Mouse (Mus musculus): Measurements from ENCODE around the gene Srgap3. TPM values are rescaled to one million over a fixed set of nuclear protein-coding genes. Genes with fewer than 3 reads are reported as not detected.
A peak's percentile ranks its signal among the peaks of the same experiment; 100 is the strongest.

Gene Srgap3
- polyA plus RNA-seq, 1 experiment from 2014 or later, result 31.4 TPM

DNA sequence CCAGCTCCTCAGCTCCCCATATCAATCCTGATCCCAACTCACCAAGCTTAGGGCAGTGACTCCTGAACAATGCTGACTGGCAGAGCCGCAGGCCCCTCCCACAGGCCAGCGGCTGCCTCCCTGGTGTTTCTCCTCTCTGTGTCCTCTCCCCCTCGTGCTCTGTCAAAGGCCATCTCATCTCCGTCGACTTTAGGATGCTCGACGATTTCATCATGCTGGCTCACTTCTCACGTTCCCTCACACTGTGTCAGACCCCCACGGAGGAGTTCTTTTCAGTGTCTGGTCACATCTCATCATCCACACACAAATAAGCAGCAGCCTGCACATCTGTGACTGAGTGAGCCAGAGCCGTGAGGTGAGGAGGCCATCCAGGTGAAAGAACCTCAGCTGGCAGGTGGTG is 158.4 kb downstream of the Srgap3 start:
- H3K27ac ChIP-seq (ENCODE audit: low read depth, low read length), result no peak overlapping the region
- no peak overlapping the region for H3K4me2 ChIP-seq (ENCODE audit: low read length)
- no peaks in the 10 kb centered on the region for H3K27me3 ChIP-seq (replicated peaks; ENCODE audit: control insufficient read depth, insufficient read depth, low read length)
- peaks cover 3% of the 10 kb centered on the region; the same call in 1 of the 2 replicates for H3K4me1 ChIP-seq (ENCODE audit: control insufficient read depth, insufficient read depth, low read length)
- no peak for DNase-seq (ENCODE audit: low spot score)
- ATAC-seq, result peak; percentile 32; the same call in 1 of the 2 replicates
- 0 out of 2 replicates have a peak, but pooled peaks cover 2% of the 10 kb centered on the region for H3K9me3 ChIP-seq (replicated peaks; ENCODE audit: control insufficient read depth, low read length)
- 30% methylated on average over 10 of the region's 10 CpGs for WGBS
- H3K36me3 ChIP-seq (ENCODE audit: control insufficient read depth, insufficient read depth, low read length), result peaks cover 5% of the 10 kb centered on the region
- H3K9ac ChIP-seq (ENCODE audit: low read length), result no peak overlapping the region
- H3K4me3 ChIP-seq (ENCODE audit: low read depth, low read length), result no peak overlapping the region

DNA sequence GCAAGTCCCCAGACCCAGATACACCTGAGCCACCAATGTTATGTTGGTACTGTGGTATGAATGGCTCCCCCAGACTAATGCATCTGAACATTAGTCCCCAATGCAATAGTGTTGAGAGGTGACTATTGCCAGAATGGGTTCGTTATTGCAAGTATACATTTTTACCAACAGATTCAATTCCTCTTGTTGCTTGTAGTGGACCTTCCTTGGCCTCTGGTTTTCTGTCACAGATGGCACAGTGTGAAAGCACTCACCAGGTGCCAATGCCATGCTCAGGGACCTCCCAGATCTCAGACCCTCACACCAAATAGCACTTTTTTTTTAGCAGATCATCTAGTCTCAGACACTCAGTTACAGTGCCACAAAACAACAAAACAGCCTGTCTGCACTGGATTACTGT is 158.9 kb downstream of the Srgap3 start:
- H3K4me2 ChIP-seq (ENCODE audit: low read length), result no peak overlapping the region
- 84% methylated on average over 1 of the region's 1 CpGs for WGBS
- no peak for DNase-seq (ENCODE audit: low spot score)
- no peaks in the 10 kb centered on the region for H3K27me3 ChIP-seq (replicated peaks; ENCODE audit: control insufficient read depth, insufficient read depth, low read length)
- ATAC-seq, result 0 out of 2 replicates have a peak, but pooled peaks have one; percentile 10
- H3K9ac ChIP-seq (ENCODE audit: low read length), result no peak overlapping the region
- 0 out of 2 replicates have a peak, but pooled peaks cover 2% of the 10 kb centered on the region for H3K9me3 ChIP-seq (replicated peaks; ENCODE audit: control insufficient read depth, low read length)
- H3K4me3 ChIP-seq (ENCODE audit: low read depth, low read length), result no peak overlapping the region
- H3K36me3 ChIP-seq (ENCODE audit: control insufficient read depth, insufficient read depth, low read length), result peaks cover 3% of the 10 kb centered on the region
- H3K4me1 ChIP-seq (ENCODE audit: control insufficient read depth, insufficient read depth, low read length), result peaks cover 3% of the 10 kb centered on the region; the same call in 1 of the 2 replicates
- H3K27ac ChIP-seq (ENCODE audit: low read depth, low read length), result no peak overlapping the region

DNA sequence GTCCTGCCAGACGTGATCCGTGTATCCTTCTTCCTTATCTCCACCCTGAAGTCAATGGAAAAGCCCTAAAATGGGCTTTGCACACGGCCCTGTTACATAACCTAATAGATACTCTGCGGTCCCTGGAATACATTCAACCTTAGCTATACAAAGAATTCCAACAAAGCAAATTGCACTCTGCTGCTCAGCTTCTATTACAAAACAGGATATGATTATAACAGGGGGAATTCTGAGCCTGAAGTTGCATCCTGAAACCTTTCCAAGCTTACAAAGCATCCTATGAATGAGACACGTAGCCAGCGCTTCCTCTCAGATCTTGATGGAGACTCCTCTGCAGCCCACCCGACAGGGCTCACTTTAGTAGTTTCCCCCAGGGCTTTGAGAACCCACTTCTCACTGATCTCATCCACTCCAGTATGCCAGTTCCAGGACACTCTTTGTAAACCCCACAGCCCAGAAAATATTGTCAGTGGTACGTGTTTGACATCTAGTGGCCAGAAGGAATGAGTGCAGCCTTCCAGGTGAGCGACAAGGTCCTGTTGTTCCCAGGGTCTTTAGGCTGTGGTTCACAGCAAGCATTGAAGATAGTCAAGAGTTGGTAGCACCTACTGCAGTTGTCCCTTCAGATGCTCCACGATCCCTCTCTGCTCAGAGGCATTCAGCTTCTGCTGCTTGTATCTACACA is 165.5 kb downstream of the Srgap3 start:
- ATAC-seq, result no peak
- Histone ChIP-seq H3K4me2 (ENCODE audit: low read length) (no peak overlapping the region), H3K4me1 (ENCODE audit: control insufficient read depth, insufficient read depth, low read length) (no peaks in the 10 kb centered on the region), H3K27me3 (replicated peaks; ENCODE audit: control insufficient read depth, insufficient read depth, low read length) (no peaks in the 10 kb centered on the region), H3K9ac (ENCODE audit: low read length) (no peak overlapping the region), H3K9me3 (replicated peaks; ENCODE audit: control insufficient read depth, low read length) (0 out of 2 replicates have a peak, but pooled peaks cover 4% of the 10 kb centered on the region), H3K4me3 (ENCODE audit: low read depth, low read length) (no peak overlapping the region), H3K27ac (ENCODE audit: low read depth, low read length) (no peak overlapping the region), H3K36me3 (ENCODE audit: control insufficient read depth, insufficient read depth, low read length) (peaks cover 30% of the 10 kb centered on the region)
- DNase-seq (ENCODE audit: low spot score), result no peak
- WGBS, result 87% methylated on average over 10 of the region's 10 CpGs

DNA sequence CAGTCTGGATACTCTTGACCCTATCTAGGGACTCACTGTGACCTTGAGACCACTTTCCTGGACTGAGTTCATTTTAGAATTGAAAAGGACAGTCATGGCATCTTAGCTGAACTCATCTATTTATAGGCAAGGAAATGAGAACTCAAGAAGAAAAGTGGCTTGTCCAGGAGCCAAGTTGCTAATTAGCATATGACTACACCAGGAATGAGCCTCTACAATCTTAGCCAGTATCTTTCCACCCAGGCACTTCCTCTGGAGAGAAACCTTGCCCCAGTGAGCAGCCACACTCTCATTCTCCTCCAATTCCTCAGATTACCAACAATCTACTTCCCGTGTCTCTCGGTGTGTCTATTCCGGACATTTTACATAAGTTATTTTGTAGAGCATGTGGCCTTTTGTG is 168.9 kb downstream of the Srgap3 start:
- no peak overlapping the region for H3K4me3 ChIP-seq (ENCODE audit: low read depth, low read length)
- no peaks in the 10 kb centered on the region for H3K27me3 ChIP-seq (replicated peaks; ENCODE audit: control insufficient read depth, insufficient read depth, low read length)
- H3K36me3 ChIP-seq (ENCODE audit: control insufficient read depth, insufficient read depth, low read length), result peaks cover 64% of the 10 kb centered on the region
- no peak overlapping the region for H3K27ac ChIP-seq (ENCODE audit: low read depth, low read length)
- no peak overlapping the region for H3K9ac ChIP-seq (ENCODE audit: low read length)
- ATAC-seq (no peak), DNase-seq (ENCODE audit: low spot score) (peak; percentile 30)
- H3K4me1 ChIP-seq (ENCODE audit: control insufficient read depth, insufficient read depth, low read length), result no peaks in the 10 kb centered on the region
- H3K4me2 ChIP-seq (ENCODE audit: low read length), result no peak overlapping the region
- H3K9me3 ChIP-seq (replicated peaks; ENCODE audit: control insufficient read depth, low read length), result 0 out of 2 replicates have a peak, but pooled peaks cover 2% of the 10 kb centered on the region
- 91% methylated on average over 3 of the region's 3 CpGs for WGBS

DNA sequence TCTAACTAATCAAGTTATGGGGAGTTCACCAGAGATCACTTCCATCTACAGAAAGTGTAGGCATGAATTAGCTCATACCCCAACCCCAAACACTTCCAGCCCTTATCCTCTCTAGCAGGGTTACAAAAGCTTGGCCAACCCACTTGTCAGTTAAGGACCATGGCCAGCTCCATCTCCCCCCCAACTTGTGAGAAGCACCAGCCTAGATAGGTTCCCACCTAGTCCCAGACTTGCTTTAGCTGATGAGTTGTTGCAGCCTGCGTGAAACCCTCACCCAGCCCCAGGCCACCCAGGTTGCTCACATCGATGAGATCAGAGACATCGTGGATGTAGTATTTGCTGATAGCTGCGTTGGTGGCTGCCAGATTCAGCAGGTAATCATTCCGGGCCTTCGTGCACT is 170.3 kb downstream of the Srgap3 start:
- ATAC-seq, result no peak
- no peak overlapping the region for H3K9ac ChIP-seq (ENCODE audit: low read length)
- H3K27ac ChIP-seq (ENCODE audit: low read depth, low read length), result no peak overlapping the region
- H3K27me3 ChIP-seq (replicated peaks; ENCODE audit: control insufficient read depth, insufficient read depth, low read length), result no peaks in the 10 kb centered on the region
- no peak for DNase-seq (ENCODE audit: low spot score)
- H3K9me3 ChIP-seq (replicated peaks; ENCODE audit: control insufficient read depth, low read length), result 0 out of 2 replicates have a peak, but pooled peaks cover 2% of the 10 kb centered on the region
- H3K4me1 ChIP-seq (ENCODE audit: control insufficient read depth, insufficient read depth, low read length), result no peaks in the 10 kb centered on the region
- H3K4me3 ChIP-seq (ENCODE audit: low read depth, low read length), result no peak overlapping the region
- WGBS, result 95% methylated on average over 6 of the region's 6 CpGs
- H3K4me2 ChIP-seq (ENCODE audit: low read length), result no peak overlapping the region
- H3K36me3 ChIP-seq (ENCODE audit: control insufficient read depth, insufficient read depth, low read length), result peaks cover 74% of the 10 kb centered on the region

DNA sequence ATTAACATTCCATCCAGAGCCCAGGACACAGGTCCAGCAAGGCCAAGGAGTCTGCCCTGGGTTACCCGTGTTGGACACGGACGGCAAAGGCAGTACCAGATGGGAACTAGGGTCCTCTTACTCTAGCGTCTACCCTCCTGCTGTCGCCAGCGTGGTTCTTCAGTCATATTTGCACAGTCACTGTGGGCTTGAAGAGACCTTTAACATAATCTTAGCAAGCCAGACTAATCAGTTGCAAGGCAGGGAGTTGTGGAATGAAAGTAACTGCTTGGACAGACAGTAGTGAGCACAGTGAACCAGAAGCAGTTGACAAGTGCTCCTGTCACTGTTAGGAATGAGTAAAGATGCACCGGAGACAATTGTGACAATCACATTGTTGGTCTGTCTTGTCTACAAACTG is 173.3 kb downstream of the Srgap3 start:
- Histone ChIP-seq H3K27ac (ENCODE audit: low read depth, low read length) (no peak overlapping the region), H3K4me3 (ENCODE audit: low read depth, low read length) (no peak overlapping the region)
- ATAC-seq, result no peak

DNA sequence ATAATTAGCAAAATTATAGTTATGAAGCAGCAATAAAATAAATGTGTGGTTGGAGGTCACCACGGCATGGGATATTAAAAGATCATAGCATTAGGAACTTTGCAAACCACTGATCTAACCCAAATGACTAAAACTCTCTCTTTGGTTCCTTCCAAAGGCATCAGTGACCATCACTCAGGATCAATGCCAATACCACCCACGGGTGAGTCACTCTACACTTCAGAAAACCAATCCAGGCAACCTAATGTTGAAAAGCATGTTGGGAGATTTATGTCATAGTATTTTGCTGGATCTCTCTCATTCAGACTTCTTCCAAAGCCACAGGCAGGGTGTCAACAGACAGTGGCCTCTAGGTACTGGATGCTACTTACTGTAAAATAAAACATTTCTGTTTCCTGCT is 176.1 kb downstream of the Srgap3 start:
- H3K9ac ChIP-seq (ENCODE audit: low read length), result no peak overlapping the region
- H3K27ac ChIP-seq (ENCODE audit: low read depth, low read length), result no peak overlapping the region
- H3K36me3 ChIP-seq (ENCODE audit: control insufficient read depth, insufficient read depth, low read length), result peaks cover 90% of the 10 kb centered on the region
- H3K27me3 ChIP-seq (replicated peaks; ENCODE audit: control insufficient read depth, insufficient read depth, low read length), result no peaks in the 10 kb centered on the region
- no peaks in the 10 kb centered on the region for H3K4me1 ChIP-seq (ENCODE audit: control insufficient read depth, insufficient read depth, low read length)
- 89% methylated on average over 2 of the region's 2 CpGs for WGBS
- no peak overlapping the region for H3K4me3 ChIP-seq (ENCODE audit: low read depth, low read length)
- no peak overlapping the region for H3K4me2 ChIP-seq (ENCODE audit: low read length)
- DNase-seq (ENCODE audit: low spot score) (no peak), ATAC-seq (no peak)
- H3K9me3 ChIP-seq (replicated peaks; ENCODE audit: control insufficient read depth, low read length), result no peaks in the 10 kb centered on the region

More for the DNA sequence above, 173.3 kb downstream of the Srgap3 start:
- Histone ChIP-seq H3K4me1 (ENCODE audit: control insufficient read depth, insufficient read depth, low read length) (no peaks in the 10 kb centered on the region), H3K4me2 (ENCODE audit: low read length) (no peak overlapping the region), H3K36me3 (ENCODE audit: control insufficient read depth, insufficient read depth, low read length) (peaks cover 82% of the 10 kb centered on the region), H3K9ac (ENCODE audit: low read length) (no peak overlapping the region), H3K9me3 (replicated peaks; ENCODE audit: control insufficient read depth, low read length) (no peaks in the 10 kb centered on the region), H3K27me3 (replicated peaks; ENCODE audit: control insufficient read depth, insufficient read depth, low read length) (no peaks in the 10 kb centered on the region)
- DNase-seq (ENCODE audit: low spot score), result no peak
- WGBS, result 94% methylated on average over 7 of the region's 7 CpGs

DNA sequence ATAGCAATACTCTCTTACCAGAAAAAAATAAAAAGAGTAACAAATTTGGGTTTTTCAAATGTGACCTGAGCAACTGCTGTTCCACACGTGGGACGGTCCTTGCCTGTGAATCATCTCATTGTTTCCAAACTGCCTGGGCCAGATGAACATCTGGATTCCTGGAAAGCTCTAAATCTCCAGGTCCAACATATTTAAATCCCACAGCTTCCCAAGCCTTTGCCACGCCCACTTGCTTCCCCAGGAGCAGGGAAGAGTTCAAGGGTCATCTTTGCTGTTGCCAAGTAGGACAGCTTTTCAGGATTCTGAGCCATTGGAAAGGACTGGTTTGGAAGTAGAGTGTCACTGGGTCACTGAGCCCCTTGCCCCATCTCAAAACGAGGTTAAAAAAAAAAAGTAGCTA is 188.5 kb downstream of the Srgap3 start:
- no peak overlapping the region for H3K4me3 ChIP-seq (ENCODE audit: low read depth, low read length)
- H3K9me3 ChIP-seq (replicated peaks; ENCODE audit: control insufficient read depth, low read length), result no peaks in the 10 kb centered on the region
- DNase-seq (ENCODE audit: low spot score) (no peak), ATAC-seq (no peak)
- H3K4me2 ChIP-seq (ENCODE audit: low read length), result no peak overlapping the region
- H3K9ac ChIP-seq (ENCODE audit: low read length), result no peak overlapping the region
- H3K27me3 ChIP-seq (replicated peaks; ENCODE audit: control insufficient read depth, insufficient read depth, low read length), result no peaks in the 10 kb centered on the region
- H3K36me3 ChIP-seq (ENCODE audit: control insufficient read depth, insufficient read depth, low read length), result peaks cover 76% of the 10 kb centered on the region
- H3K4me1 ChIP-seq (ENCODE audit: control insufficient read depth, insufficient read depth, low read length), result no peaks in the 10 kb centered on the region
- H3K27ac ChIP-seq (ENCODE audit: low read depth, low read length), result no peak overlapping the region
- WGBS, result 73% methylated on average over 4 of the region's 4 CpGs

DNA sequence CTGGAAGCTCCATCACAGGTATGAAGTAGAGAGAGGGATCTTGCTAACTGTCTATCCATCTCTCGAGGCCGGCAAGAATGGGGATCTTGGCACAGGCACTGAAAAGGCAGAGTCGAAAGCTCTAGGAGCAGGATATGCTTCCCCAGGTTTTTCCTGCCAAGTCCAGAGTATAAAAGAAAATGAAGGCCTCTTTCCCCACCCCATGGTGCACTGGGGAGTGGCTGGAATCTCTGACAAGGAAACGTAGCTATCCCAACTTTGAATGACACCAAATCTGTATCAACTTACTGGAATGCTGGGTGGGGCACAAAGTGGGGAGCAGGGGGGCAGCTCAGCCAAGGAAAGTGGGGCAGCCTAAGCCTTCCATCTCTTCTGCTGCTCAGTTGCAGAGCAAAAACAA is 190.2 kb downstream of the Srgap3 start:
- Histone ChIP-seq H3K4me3 (ENCODE audit: low read depth, low read length) (no peak overlapping the region), H3K36me3 (ENCODE audit: control insufficient read depth, insufficient read depth, low read length) (peaks cover 72% of the 10 kb centered on the region), H3K9ac (ENCODE audit: low read length) (no peak overlapping the region), H3K9me3 (replicated peaks; ENCODE audit: control insufficient read depth, low read length) (no peaks in the 10 kb centered on the region), H3K27ac (ENCODE audit: low read depth, low read length) (no peak overlapping the region), H3K4me1 (ENCODE audit: control insufficient read depth, insufficient read depth, low read length) (no peaks in the 10 kb centered on the region), H3K27me3 (replicated peaks; ENCODE audit: control insufficient read depth, insufficient read depth, low read length) (no peaks in the 10 kb centered on the region), H3K4me2 (ENCODE audit: low read length) (no peak overlapping the region)
- no peak for ATAC-seq
- WGBS, result 67% methylated on average over 4 of the region's 4 CpGs
- no peak for DNase-seq (ENCODE audit: low spot score)

Measured in forebrain, embryonic 14.5 days (tissue).